Mouse (Mus musculus) megakaryocyte-erythroid progenitor cell, adult 5-6 weeks (primary cell): ENCODE data around the gene Blcap. TPM values are rescaled to one million over a fixed set of nuclear protein-coding genes. Genes with fewer than 3 reads are reported as not detected.
"Not testable (repeated sequence)": the region's sequence is repeated elsewhere in the genome, so short reads cannot be mapped to it uniquely, and the experiment has no call there.

Source experiments
- ATAC-seq: replicated peaks from 2 replicates; pipeline ENCODE4 v1.8.0; 2016; ENCODE audit warnings: mild to moderate bottlenecking, inconsistent platforms; ENCODE audit not compliant: severe bottlenecking, poor library complexity, low FRiP score, low TSS enrichment
- total RNA-seq, 2 experiments: library from RNA; stranded (forward) in 1 of 2; stranded (reverse) in 1 of 2; fragments of 200-1000, 215-1000 nt in 1 of 2; fragments of >200 nt in 1 of 2; fragmentation: Nextera tagmentation in 1 of 2; gene quantifications; 2 replicates each; pipeline ENCODE4 v1.2.3; 2014 to 2017

Blcap gene
- total RNA-seq (2014; fragmentation: Nextera tagmentation) (22.9 and 26.2 TPM in 2 replicates), total RNA-seq (2017) (14.6 and 16.3 TPM in 2 replicates)

DNA sequence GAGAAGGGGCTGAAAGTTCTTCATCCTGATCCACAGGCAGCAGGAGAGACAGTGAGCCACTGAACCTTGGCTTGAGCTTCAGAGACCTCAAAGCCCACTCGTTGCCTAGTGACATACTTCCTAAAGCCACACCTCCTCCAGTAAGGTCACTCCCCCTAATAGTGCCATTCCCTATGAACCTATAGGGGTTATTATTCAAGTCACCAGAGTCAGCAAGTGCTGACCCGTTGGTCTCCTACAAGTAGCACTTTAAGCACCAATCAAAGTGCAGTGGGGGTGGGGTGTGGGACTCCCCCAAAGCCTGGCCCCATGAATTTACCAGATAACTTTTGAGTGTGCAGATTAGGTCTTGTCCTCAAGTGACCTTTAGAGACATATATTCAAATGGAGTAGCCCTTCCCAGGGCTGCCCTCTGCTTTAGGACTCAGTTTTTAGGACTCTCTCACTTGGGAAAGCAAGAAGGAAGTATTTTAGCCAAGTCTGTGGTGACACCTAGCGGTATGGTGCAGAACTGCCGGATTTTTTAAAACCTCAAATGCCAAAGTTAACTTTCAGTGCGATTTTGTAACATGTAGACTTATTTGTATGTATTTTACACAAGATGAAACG is at the start of gene Blcap:
Gene Blcap (minus strand): TSS at position 51 of the 609 bp plus-strand sequence.
- ATAC-seq: no peak

DNA sequence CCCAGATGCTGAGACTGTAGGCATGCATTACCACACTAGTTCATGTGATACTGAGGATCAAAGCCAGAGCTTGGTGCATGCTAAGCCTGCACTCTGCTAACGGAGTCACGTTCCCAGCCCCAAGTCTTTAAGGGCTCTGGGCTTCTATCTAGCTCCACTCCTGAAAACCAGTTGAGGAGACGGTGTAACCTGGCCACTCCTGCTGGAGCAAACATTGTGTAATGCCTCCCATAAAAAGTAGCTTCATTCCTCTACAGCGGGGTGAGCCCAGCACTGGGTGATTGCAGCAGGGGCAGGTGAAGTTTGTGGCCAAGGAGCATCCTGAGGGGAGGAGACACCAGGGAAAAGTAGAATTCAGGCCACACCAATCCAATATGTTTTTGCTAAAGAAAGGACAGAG is 47.3 kb upstream of the Blcap start:
- no peak for ATAC-seq

DNA sequence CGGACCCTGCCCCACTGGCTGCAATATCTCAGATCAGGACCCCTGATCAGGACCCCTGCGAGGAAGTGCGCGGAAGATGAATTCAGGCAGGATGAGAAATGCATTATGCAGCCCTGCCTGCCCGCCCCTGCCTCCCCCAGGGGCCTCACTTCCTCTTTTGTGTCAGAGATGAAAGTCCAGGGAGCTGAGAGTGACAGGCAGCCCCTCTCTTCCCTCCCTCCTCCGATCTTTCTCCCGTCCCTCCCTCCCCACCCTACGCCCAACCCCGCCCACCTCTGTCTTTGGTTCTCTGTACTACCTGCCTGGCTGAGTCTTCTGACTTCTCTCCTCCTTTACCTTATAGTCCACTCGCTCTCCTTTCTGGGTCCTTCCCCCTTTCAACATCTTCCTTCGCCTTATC is 42.9 kb upstream of the Blcap start:
- ATAC-seq: no peak

DNA sequence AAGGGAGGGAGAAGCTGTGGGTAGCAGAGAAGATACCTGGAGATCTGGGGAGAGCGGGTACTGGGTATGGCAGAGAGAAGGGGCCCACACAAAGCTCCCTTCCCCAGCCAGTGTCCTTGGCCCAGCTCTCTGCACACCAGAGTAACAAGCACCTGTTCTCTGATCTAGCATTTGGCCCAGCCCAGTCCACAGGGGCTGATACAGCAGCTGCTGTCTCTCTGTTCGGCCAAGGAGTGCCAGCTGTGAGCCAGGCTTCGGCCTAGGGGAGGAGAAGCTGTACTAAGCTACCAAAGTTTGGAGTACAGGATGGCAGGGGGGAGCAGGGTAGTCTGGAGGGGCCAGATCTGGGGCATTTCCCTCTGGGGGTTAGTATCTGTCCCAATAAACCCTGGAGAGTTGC is 40.7 kb upstream of the Blcap start:
- ATAC-seq: no peak

DNA sequence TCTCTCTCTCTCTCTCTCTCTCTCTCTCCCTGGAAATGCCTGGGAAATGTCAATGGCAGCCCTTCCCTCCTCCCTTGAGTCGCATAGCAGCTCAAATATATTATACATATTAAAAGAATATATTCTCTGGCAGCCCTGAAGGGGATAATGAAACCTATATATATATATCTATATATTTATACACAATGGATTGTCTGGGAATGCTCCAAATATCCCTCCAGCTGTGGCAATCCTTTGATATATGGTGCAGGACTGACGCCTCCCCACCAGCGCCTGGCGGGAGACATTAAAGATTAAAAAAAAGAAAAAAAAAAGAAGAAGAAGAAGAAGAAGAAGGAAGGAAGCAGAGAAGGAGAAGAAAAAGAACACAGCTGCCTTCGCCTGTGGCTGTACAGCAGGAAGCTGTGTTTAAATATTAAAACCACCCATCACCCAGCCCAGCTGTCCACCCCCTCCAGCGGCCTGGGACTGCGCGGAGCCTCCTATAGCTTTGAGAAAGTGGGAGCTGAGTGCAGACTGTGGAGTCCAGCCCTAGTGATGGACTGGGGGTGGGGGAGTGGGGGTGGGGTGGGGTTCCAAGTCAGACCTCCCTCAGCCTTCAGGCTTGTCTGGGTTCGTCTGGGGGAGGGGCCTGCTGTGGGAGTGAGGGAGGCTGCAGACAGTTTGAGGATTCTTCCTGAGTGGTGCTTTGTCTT is 36.6 kb upstream of the Blcap start:
- no peak for ATAC-seq

DNA sequence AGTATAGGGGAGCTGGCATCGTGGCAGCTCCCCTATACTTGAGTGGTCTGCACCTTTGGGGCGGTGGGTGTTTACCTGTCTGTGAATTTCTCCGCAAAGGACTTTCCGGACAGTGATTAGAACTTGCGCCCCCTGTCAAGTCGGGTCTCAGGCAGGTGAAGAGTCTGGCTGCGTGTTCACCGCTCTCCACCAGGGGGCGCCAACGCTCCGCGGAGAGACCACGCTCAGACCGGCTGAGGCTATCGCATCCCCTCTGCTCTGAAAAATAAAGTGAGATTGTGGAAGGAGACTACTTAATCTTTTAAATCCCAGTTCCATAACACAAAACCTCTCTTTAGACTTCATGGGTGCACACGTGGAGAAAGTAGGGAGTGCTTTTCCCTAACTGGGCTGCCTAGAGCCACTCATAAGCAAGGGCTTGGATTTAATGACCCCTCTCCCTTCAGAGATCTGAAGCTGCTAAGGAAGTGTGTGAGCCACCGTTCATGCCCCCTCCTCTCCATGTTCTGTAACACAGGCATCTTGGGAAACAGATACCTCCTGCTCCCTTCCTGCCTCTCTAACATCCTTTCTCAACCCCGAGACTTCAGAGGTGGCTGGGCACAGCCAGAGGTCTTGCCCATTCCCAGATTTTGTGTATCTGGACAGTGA is 34.1 kb upstream of the Blcap start:
- ATAC-seq: peak; percentile 85

DNA sequence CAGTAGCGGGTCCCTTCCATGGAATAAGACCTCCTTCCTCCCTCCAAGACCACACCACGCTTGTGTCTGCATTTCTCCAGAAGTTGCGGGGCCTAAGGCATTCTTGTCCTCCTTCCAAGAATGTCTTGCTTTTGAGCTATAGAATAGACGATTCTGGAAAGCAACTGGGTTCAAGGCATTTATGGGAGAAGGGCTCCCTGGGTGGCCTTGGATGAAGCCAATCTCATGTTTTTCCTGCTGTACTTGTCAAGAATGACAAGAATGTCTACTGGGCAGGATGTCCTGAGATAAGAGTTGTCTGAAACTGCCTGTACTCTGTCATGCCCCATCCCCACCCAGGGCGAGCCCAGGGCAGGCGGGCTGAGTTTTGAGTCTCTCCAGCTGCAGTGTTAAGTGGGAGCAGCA is 30.4 kb upstream of the Blcap start:
- no peak for ATAC-seq

DNA sequence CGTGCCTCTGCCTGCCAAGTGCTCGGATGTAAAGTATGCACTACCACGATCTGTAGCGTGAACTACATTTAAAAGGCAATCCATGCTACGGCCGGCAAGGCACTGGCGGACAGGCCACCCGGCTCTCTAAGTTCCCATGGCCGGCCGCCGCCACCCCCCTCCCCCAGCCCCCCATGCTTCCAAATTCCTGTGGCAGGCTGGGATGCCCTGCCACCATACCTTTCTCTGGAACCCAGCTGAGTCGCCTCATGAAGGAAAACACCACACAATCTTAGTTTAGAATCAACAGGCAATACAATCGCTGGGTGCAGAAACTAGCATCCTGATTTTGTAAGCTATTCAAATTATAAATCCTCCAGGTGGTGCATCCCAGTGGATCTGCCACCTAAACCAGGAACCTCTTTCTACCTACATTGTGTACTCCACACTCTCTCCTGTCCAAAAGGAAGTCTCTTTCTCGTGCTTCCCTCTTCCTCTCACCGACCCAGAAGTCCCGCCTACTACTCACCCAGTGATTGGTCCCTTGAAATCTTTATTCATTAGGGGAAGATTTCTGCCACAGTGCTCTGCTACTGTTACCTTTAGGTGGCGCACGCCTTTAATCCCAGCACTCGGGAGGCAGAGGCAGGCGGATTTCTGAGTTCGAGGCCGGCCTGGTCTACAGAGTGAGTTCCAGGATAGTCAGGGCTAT is 25.9 kb upstream of the Blcap start:
- ATAC-seq: peak; percentile 55; the same call in 1 of the 2 replicates

DNA sequence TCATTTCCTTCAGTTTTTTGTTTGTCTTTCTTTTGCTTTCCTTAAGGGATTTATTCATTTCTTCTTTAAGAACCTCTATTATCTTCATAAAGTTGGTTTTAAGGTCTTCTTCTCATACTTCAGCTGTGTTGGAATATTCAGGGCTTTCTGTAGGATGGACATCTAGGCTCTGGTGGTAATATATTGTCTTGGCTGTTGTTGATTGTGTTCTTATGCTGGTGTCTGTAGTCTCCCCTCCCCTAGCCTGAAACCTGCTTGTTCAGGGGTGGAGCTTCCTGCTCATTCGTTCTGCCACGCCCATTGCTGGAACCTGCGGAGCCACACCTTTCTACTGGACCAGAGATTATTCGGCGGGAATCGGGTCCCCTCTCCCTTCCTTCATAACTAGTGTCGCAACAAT is 14.3 kb upstream of the Blcap start:
- ATAC-seq: not testable (repeated sequence)

DNA sequence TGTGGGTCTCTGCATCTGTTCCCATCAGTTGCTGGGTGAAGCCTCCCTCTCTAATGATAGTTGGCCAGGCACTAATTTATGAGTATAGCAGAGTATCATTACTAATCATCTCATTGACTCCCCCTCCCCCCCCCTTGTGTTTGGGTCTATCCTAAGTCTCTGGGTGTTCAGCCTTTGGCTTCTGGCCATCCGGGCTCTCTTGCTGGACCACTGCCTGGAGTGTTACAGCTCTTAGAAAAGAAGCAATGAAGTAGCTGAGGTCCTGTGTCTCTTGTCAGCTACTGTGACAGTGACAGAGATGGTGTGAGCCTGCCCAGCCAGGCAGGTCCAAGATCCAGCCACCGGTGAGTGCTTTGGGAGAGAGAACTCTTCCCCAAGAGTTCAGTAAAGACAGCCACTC is 1.7 kb upstream of the Blcap start:
- ATAC-seq: no peak

DNA sequence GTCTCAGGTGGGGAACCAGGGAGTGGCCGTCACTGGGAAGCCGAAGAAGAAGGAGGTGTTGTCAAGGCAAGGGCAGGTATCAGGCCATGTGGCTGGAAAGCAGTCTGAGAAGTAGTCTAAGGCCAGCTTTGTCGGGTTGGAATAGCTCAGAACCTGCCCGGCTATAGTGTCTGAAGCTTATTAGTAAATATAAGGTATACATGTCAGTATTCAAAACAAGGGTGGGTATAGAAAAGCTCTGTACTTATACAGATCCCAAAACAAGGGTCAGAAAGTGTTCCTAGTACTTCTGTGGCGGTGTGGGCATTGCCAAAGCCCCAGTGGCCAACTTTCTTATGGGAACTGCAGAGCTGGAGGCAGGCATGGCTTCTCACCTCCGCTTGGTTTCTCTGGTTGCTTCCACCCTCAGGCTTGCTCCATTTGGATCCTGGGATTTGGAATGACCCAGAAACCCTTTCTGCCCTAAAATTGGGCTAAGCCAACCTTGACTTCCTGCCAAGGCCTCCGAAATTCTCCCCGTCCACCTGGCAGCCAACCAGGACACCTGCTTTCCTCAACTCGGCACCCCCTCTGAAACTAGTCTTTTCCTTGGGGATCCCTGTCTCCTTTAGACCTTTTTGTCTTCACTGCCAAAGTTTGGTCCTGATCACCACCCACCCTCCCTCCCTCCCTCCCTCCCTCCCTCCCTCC is 1.1 kb downstream of the Blcap start:
- ATAC-seq: no peak

DNA sequence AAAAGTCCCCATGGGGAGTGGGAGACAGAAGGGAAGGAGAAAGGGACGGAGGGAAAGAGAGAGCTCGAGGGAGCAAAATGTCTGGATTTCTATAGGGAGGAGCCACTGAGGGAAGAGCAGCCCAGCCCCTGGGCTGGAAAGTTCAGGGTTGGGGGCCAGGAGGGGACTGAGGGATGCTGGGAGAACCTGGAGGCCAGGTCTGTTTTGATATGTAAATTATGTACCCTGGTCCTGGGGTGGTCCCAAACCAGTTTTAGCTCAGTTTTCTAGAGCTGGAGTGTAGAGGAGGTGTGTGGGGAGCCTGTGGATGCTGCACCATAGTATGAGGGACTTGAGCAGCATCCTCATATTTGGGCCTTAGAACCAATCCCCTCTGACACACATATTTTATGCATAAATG is 2.2 kb downstream of the Blcap start:
- ATAC-seq: no peak

DNA sequence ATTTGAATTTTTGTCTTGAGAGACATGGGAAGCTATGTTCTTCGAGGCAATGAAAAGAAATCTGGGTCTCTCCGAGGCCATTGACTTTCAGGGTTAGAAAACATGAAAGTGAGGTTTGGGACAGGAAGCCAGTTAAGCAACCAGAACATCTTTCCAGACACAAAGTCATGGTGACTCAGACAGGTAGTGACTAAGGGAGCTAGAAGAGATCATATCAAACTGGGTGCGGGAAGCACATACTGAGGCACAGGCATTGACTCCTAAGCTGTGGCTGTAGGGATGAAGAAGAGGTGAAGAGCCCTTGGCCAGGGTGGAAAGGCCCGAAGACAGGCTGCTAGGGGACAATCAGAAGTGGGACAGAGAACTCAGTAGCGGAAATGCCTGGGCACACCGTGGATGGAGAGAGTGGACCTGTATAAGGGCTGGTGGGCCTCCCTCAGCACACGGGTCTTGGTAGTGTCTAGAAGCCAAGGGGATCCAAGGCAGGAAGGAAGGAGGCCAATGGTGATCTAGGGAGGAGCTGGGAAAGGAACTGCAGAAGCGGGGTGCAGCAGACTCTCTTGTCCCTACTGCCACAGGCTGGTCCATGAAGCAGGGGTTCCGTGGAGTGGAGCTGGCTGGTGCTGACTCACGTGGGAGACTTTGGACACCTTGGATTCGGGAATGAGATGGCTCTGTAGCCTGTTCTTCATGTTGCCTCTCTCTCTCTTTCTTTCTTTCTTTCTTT is 3.7 kb downstream of the Blcap start:
- ATAC-seq: no peak

DNA sequence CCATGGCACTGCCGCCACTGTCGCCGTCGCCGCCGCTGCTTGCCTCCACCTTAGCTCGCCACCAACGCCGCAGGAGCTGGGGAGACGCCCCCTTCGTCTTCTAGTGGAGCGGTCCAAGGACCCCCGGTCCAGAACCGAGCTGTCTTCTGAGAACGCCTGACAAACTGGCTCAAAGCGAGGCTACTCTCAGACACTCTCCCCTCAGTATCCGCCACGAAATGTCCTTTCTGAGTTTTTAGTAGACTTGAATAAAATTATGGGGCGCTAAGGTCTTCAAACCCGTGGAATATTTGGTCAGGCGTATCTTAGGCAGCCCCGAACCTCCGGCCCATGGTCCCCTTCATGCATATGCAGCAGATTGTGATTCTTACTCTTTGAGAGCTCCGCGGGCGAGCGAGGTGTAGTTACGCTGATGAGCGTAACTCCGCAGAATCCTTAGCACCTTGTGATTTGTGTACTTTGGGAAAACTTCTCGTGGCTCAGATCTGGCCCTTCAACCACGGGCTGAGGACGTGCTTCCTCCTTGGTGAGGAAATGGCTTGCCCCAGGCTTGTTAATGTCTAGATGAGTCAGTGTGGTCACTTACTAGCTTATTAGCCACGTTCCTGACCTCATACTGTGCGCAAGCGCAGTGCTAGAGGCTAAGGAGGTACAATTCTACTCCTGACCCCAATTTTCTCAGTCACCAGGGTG is 4.7 kb downstream of the Blcap start:
- ATAC-seq: peak; percentile 94

DNA sequence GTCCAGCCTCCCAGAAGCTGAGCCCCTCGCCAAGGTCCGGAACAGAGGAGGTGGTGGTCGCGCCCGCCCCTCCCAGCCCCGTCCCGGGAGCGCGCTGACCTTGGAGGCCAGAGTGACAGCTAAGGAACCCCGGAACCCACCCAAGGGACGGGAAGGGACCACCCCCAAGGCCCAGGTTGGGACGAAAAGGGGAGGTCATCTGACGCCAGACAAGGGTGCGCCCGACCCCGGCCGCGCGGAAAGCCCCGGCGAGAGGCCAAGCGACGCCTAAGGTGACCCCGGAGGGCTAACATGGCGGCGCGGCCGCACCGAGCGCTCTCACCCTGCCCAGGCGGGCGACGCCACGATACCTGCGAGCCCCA is 5.2 kb downstream of the Blcap start:
- no peak for ATAC-seq

DNA sequence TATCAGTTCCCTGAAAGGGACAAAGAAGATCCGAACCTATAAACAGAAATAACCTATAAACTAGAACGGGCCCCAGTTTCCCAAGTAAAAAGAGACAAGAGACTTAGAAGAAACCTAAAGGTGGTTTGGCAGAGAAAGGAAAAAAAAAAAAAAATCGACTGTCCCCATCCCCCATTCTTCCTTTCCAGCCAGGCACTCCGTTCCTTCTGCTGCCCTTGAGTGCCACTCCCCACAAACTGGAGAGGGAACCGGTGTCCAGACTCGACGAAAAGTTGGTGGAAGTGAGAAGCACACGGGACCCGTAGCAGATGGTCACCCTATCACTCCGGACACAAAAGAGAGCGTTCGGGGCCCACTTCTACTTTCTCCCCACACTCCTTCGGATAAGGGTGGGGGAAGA is 5.6 kb downstream of the Blcap start:
- ATAC-seq: no peak

DNA sequence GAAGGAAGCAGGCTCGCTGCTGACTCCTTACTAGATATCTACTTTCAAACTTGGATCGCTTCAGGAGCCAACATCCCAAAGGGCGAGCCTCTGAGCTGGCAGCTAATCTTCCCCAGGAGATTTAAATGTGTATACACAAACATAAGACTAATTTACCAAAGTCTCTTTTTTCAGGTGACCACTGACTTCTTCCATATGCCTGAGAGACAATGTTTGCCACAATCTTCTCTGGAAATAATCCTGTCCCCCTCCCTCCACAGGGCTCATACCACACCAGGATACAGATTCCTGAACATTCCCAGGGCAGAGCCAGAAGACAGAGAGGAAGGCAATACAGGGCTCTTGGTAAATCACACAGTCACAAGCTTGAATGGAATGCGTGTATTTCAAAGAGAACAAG is 6.4 kb downstream of the Blcap start:
- ATAC-seq: no peak

DNA sequence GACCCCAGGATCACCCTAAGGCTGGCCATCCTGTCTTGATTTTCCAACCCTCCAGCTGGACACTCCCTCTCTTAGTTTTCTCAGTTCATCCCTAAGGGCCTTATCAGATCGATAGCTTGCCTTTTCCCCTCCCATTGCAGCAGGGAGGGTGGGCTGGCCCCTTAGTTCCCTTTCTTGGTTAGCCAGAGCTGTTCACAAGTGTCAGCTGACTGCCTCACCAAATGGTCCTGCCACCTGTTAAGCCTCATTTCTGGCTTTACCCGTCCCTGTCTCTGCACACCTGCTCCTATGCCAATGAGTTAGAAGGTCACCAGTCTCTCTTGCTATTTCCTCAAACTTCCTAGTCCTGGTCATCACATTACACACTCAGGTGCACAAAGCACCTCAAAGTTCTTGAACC is 8.0 kb downstream of the Blcap start:
- ATAC-seq: no peak
